Mouse (Mus musculus) thymus, postnatal 10 days (tissue): ENCODE measurements around the gene Taf3.

Experiments used
- DNase-seq, 2 experiments: peaks; one replicate each; pipeline ENCODE4 v3.0.0; 2021; ENCODE audit warnings: low spot score in 2 of 2

Gene Taf3

GRCm38 (mm10) chr2:9956546-9956945, 91.8 kb downstream of the Taf3 start:
- DNase-seq, result no peak

GRCm38 (mm10) chr2:9955576-9956535, 92.5 kb downstream of the Taf3 start:
- no peak for DNase-seq

- no peak for DNase-seq
Observed at GRCm38 (mm10) chr2:9946739-9947138, 101.7 kb downstream of the Taf3 start.

- DNase-seq, result no peak
Observed at GRCm38 (mm10) chr2:9945611-9946010, 102.8 kb downstream of the Taf3 start.

GRCm38 (mm10) chr2:9943011-9943410, 105.4 kb downstream of the Taf3 start:
- no peak for DNase-seq

- DNase-seq, result no peak
Observed at GRCm38 (mm10) chr2:9939250-9939649, 109.1 kb downstream of the Taf3 start.

GRCm38 (mm10) chr2:9935965-9936364, 112.4 kb downstream of the Taf3 start:
- no peak for DNase-seq

- DNase-seq, result no peak
Observed at GRCm38 (mm10) chr2:9926905-9927283, 121.5 kb downstream of the Taf3 start.

- no peak for DNase-seq
Observed at GRCm38 (mm10) chr2:9926194-9926904, 122.0 kb downstream of the Taf3 start.

- no peak for DNase-seq
Observed at GRCm38 (mm10) chr2:9918691-9919471, 129.5 kb downstream of the Taf3 start.

GRCm38 (mm10) chr2:9917602-9918001, 130.8 kb downstream of the Taf3 start:
- no peak for DNase-seq

- no peak for DNase-seq
Observed at GRCm38 (mm10) chr2:9905995-9906394, 142.4 kb downstream of the Taf3 start.

- no peak for DNase-seq
Observed at GRCm38 (mm10) chr2:9903854-9904560, 144.4 kb downstream of the Taf3 start.

- DNase-seq, result no peak
Observed at GRCm38 (mm10) chr2:9897846-9898245, 150.6 kb downstream of the Taf3 start.

GRCm38 (mm10) chr2:9896097-9896770, 152.2 kb downstream of the Taf3 start:
- no peak for DNase-seq

GRCm38 (mm10) chr2:9894836-9895593, 153.4 kb downstream of the Taf3 start:
- no peak for DNase-seq

- no peak for DNase-seq
Observed at GRCm38 (mm10) chr2:9893272-9893953, 155.0 kb downstream of the Taf3 start.

GRCm38 (mm10) chr2:9892541-9892940, 155.9 kb downstream of the Taf3 start:
- no peak for DNase-seq

GRCm38 (mm10) chr2:9890906-9891305, 157.5 kb downstream of the Taf3 start:
- DNase-seq, result no peak

- DNase-seq, result no peak
Observed at GRCm38 (mm10) chr2:9890251-9890650, 158.1 kb downstream of the Taf3 start.
